Mouse (Mus musculus) adipose tissue, adult 10 weeks (tissue): Measurements from ENCODE around the gene Gm8453. TPM values are rescaled to one million over a fixed set of nuclear protein-coding genes. Genes with fewer than 3 reads are reported as not detected.

Source experiments
- polyA plus RNA-seq: library from polyadenylated mRNA; stranded (reverse); fragments of 350-450 nt; fragmentation: Illumina TruSeq; extraction: RNeasy Lipid Tissue Mini Kit (QIAGEN cat#74804); gene quantifications from one replicate; pipeline ENCODE4 v1.2.3, GENCODE M21; 2014; ENCODE audit warnings: low read depth, low replicate concordance

Gm8453 gene
- polyA plus RNA-seq = not detected

GRCm38 (mm10) chr7:22229384-22229783 lies at the start of gene Gm8453:
TSS of gene Gm8453 (minus strand) at chr7:22229484.

GRCm38 (mm10) chr7:22201164-22201563 lies 28.1 kb downstream of the Gm8453 start, which contains the start of gene Gm8653:
TSS of gene Gm8653 (minus strand) at chr7:22201264.

GRCm38 (mm10) chr7:22189077-22189476 lies 40.2 kb downstream of the Gm8453 start, which contains the start of gene Vmn1r143:
TSS of gene Vmn1r143 (plus strand) at chr7:22189377.

Other genes starting within 250 kb of the Gm8453 start
- gene Vmn1r137, start 234.9 kb downstream of the Gm8453 start, polyA plus RNA-seq = not detected
- not detected for gene Vmn1r138, start 200.6 kb downstream of the Gm8453 start, polyA plus RNA-seq
- not detected for gene Gm6176, start 173.2 kb downstream of the Gm8453 start, polyA plus RNA-seq
- gene Vmn1r139, start 160.4 kb downstream of the Gm8453 start, polyA plus RNA-seq = not detected
- gene Gm16451, start 111.2 kb downstream of the Gm8453 start, polyA plus RNA-seq = not detected
- not detected for gene Gm10666, start 94.7 kb downstream of the Gm8453 start, polyA plus RNA-seq
- not detected for gene Vmn1r142, start 65.4 kb downstream of the Gm8453 start, polyA plus RNA-seq
- gene Vmn1r143, start 40.1 kb downstream of the Gm8453 start, polyA plus RNA-seq = not detected
- gene Gm8653, start 28.2 kb downstream of the Gm8453 start, polyA plus RNA-seq = not detected
- gene Gm4187, start 100.2 kb upstream of the Gm8453 start, polyA plus RNA-seq = not detected
- gene Gm8660, start 141.6 kb upstream of the Gm8453 start, polyA plus RNA-seq = not detected
- gene Vmn1r148, start 184.1 kb upstream of the Gm8453 start, polyA plus RNA-seq = not detected
- not detected for gene Vmn1r149, start 208.7 kb upstream of the Gm8453 start, polyA plus RNA-seq
- gene Gm10665, start 234.6 kb upstream of the Gm8453 start, polyA plus RNA-seq = not detected